8 mouse cellular contexts compared by ENCODE assay signal in the genomic region with DNA sequence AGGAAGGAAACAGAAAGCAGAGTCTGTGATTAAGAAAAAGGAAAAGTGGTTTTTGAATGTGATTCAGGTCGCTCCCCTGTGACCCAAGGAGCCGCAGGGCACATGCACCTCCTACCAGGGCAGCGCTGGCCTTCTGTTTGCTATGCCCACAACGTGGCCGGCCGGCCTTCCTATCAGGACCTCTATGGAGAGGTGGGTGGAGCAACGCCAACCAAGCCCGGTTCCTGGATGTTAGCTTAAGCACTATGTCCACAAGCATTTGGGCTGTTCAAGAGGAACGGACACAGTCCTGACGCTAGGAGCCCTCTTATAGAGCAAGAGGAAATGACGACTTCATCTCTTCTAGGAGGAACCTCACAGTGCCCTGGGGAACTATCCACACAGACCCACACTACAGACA.
DNase-seq lines count a peak whose midpoint lies in the region; ATAC-seq lines count a peak whose summit lies in the region.

No protein-coding gene starts in this region.

- no peak; the same call in 1 of the 2 replicates for ATAC-seq in kidney, embryonic 15.5 days (replicated peaks; ENCODE audit: low FRiP score)
- ATAC-seq in monocyte, adult 5-6 weeks (replicated peaks; ENCODE audit: insufficient number of reproducible peaks, low FRiP score, low TSS enrichment, poor library complexity, severe bottlenecking), result no peak

- no peaks in the 10 kb centered on the region for H3K9me3 ChIP-seq in kidney, embryonic 15.5 days (replicated peaks)

- peak overlapping the region; percentile 59 for H3K27ac ChIP-seq in kidney, embryonic 15.5 days

- no peak overlapping the region for H3K9ac ChIP-seq in kidney, embryonic 15.5 days

- H3K4me3 ChIP-seq in kidney, embryonic 15.5 days (replicated peaks), result no peak overlapping the region

- H3K4me2 ChIP-seq in kidney, embryonic 15.5 days, result peak overlapping the region; percentile 32

- peaks cover 37% of the 10 kb centered on the region for H3K27me3 ChIP-seq in kidney, embryonic 15.5 days

- WGBS in kidney, embryonic 15.5 days, result 43% methylated on average over 11 of the region's 11 CpGs

- no peaks in the 10 kb centered on the region for H3K36me3 ChIP-seq in kidney, embryonic 15.5 days

- peak; percentile 24 for DNase-seq in adrenal gland, postnatal 14 days
- DNase-seq in adrenal gland, adult 2 months, result no peak
- DNase-seq in heart, adult 8-10 months (ENCODE audit: low spot score), result peak; percentile 18
- peak; percentile 89 for DNase-seq in lung, postnatal 25 days (ENCODE audit: low spot score)
- no peak for DNase-seq in right cerebral cortex, postnatal 25 days
- no peak for DNase-seq in left cerebral cortex, adult 11 months (ENCODE audit: low spot score)

- H3K4me1 ChIP-seq in kidney, embryonic 15.5 days, result peaks cover 65% of the 10 kb centered on the region

Comparison
In these comparisons a context has a peak if more than half of its experiments do, and no peak if none do; other contexts are left out.
1. DNase-seq: peak in adrenal gland, postnatal 14 days (single experiment), heart, adult 8-10 months (single experiment) and lung, postnatal 25 days (single experiment); none in adrenal gland, adult 2 months (single experiment), right cerebral cortex, postnatal 25 days (single experiment) and left cerebral cortex, adult 11 months (single experiment).